ENCODE assay signal across 8 mouse cellular contexts in genomic region chr1:74784041-74784759, GRCm38 (mm10). TPM values are rescaled to one million over a fixed set of nuclear protein-coding genes. Genes with fewer than 3 reads are reported as not detected.
DNase-seq lines count a peak whose midpoint lies in the region; ATAC-seq and TF ChIP-seq lines count a peak whose summit lies in the region.

No protein-coding gene starts in this region.

- peak; percentile 43; the same call in 1 of the 2 replicates for ATAC-seq in forebrain, embryonic 14.5 days
- no peak; the same call in 1 of the 2 replicates for ATAC-seq in hindbrain, embryonic 12.5 days (ENCODE audit: low FRiP score)
- ATAC-seq in limb, embryonic 12.5 days (ENCODE audit: insufficient number of reproducible peaks, insufficient read depth, low FRiP score, low TSS enrichment, low read depth), result no peak
- peak; percentile 50 for ATAC-seq in midbrain, embryonic 13.5 days

- under 1% methylated on average over 67 of the region's 67 CpGs for WGBS in forebrain, embryonic 14.5 days
- 2% methylated on average over 67 of the region's 67 CpGs for WGBS in hindbrain, embryonic 12.5 days
- 2% methylated on average over 67 of the region's 67 CpGs for WGBS in limb, embryonic 12.5 days
- under 1% methylated on average over 67 of the region's 67 CpGs for WGBS in midbrain, embryonic 13.5 days

- no peaks in the 10 kb centered on the region for H3K36me3 ChIP-seq in forebrain, embryonic 14.5 days (ENCODE audit: control insufficient read depth, insufficient read depth, low read length)
- H3K36me3 ChIP-seq in hindbrain, embryonic 12.5 days, result no peaks in the 10 kb centered on the region
- H3K36me3 ChIP-seq in limb, embryonic 12.5 days, result no peaks in the 10 kb centered on the region
- H3K36me3 ChIP-seq in midbrain, embryonic 13.5 days, result no peaks in the 10 kb centered on the region

- DNase-seq in layer of hippocampus, adult 2 months (ENCODE audit: low spot score in 2 of 2), result no peak
- no peak for DNase-seq in layer of hippocampus, postnatal 36 days
- peak; percentile 83 for DNase-seq in adrenal gland, postnatal 10 days
- peak; percentile 57 for DNase-seq in forebrain, embryonic 14.5 days (ENCODE audit: low spot score)
- peak; percentile 54 for DNase-seq in thymus, postnatal 4 days

- no peak overlapping the region for H3K27ac ChIP-seq in layer of hippocampus, adult 2 months
- no peak overlapping the region for H3K27ac ChIP-seq in forebrain, embryonic 14.5 days (ENCODE audit: low read depth, low read length)
- H3K27ac ChIP-seq in hindbrain, embryonic 12.5 days, result no peak overlapping the region
- 0 out of 2 replicates have a peak overlapping the region, but pooled peaks have one; percentile 35 for H3K27ac ChIP-seq in limb, embryonic 12.5 days
- no peak overlapping the region for H3K27ac ChIP-seq in midbrain, embryonic 13.5 days

- H3K4me1 ChIP-seq in forebrain, embryonic 14.5 days (ENCODE audit: control insufficient read depth, insufficient read depth, low read length), result peaks cover 3% of the 10 kb centered on the region; the same call in 1 of the 2 replicates
- H3K4me1 ChIP-seq in hindbrain, embryonic 12.5 days, result peaks cover 21% of the 10 kb centered on the region
- peaks cover 28% of the 10 kb centered on the region for H3K4me1 ChIP-seq in limb, embryonic 12.5 days (replicated peaks)
- peaks cover 25% of the 10 kb centered on the region for H3K4me1 ChIP-seq in midbrain, embryonic 13.5 days (replicated peaks)

- TF ChIP-seq CTCF in layer of hippocampus, adult 2 months (conservative IDR thresholded peaks at IDR 0.05), result peak; percentile 80

- H3K27me3 ChIP-seq in forebrain, embryonic 14.5 days (replicated peaks; ENCODE audit: control insufficient read depth, insufficient read depth, low read length), result peaks cover 82% of the 10 kb centered on the region
- peaks cover 92% of the 10 kb centered on the region for H3K27me3 ChIP-seq in hindbrain, embryonic 12.5 days
- H3K27me3 ChIP-seq in limb, embryonic 12.5 days, result peaks cover 95% of the 10 kb centered on the region
- H3K27me3 ChIP-seq in midbrain, embryonic 13.5 days, result peaks cover 92% of the 10 kb centered on the region

- peak overlapping the region; percentile 45 for H3K9ac ChIP-seq in forebrain, embryonic 14.5 days (ENCODE audit: low read length)
- peak overlapping the region; percentile 49; the same call in 1 of the 2 replicates for H3K9ac ChIP-seq in hindbrain, embryonic 12.5 days
- 0 out of 2 replicates have a peak overlapping the region, but pooled peaks have one; percentile 23 for H3K9ac ChIP-seq in limb, embryonic 12.5 days (replicated peaks)
- no peak overlapping the region; the same call in 1 of the 2 replicates for H3K9ac ChIP-seq in midbrain, embryonic 13.5 days (replicated peaks)

- peak overlapping the region; percentile 50 for H3K4me3 ChIP-seq in layer of hippocampus, adult 2 months
- H3K4me3 ChIP-seq in forebrain, embryonic 14.5 days (ENCODE audit: low read depth, low read length), result peak overlapping the region; percentile 40
- H3K4me3 ChIP-seq in hindbrain, embryonic 12.5 days, result peak overlapping the region; percentile 41
- H3K4me3 ChIP-seq in limb, embryonic 12.5 days (replicated peaks), result peak overlapping the region; percentile 47
- H3K4me3 ChIP-seq in midbrain, embryonic 13.5 days (replicated peaks), result peak overlapping the region; percentile 42

- H3K9me3 ChIP-seq in forebrain, embryonic 14.5 days (replicated peaks; ENCODE audit: control insufficient read depth, low read length), result no peaks in the 10 kb centered on the region; the same call in 1 of the 2 replicates
- no peaks in the 10 kb centered on the region for H3K9me3 ChIP-seq in hindbrain, embryonic 12.5 days (replicated peaks)
- H3K9me3 ChIP-seq in limb, embryonic 12.5 days, result no peaks in the 10 kb centered on the region
- H3K9me3 ChIP-seq in midbrain, embryonic 13.5 days, result no peaks in the 10 kb centered on the region

- H3K4me2 ChIP-seq in forebrain, embryonic 14.5 days (ENCODE audit: low read length), result peak overlapping the region; percentile 72
- peak overlapping the region; percentile 81 for H3K4me2 ChIP-seq in hindbrain, embryonic 12.5 days (replicated peaks)
- peak overlapping the region; percentile 77 for H3K4me2 ChIP-seq in limb, embryonic 12.5 days
- peak overlapping the region; percentile 65 for H3K4me2 ChIP-seq in midbrain, embryonic 13.5 days (replicated peaks)

RNA-seq across cellular contexts. Expression of gene Wnt10a, which starts 7.1 kb away (rescaled TPM):
- total RNA-seq in layer of hippocampus, adult 2 months (2021), result 1 to 10 TPM; 2.5 to 3.3 TPM
- total RNA-seq in layer of hippocampus, postnatal 36 days (2021), result 1 to 10 TPM; 1.8 to 2.6 TPM
- total RNA-seq in adrenal gland, postnatal 10 days (2021), result under 1 TPM; 0.27 to 0.57 TPM
- 0.56 and 0.69 TPM in 2 replicates for polyA plus RNA-seq in forebrain, embryonic 14.5 days (2014; fragmentation: Nextera tagmentation; extraction: Ambion mirVana)
- 1.2 and 2.3 TPM in 2 replicates for polyA plus RNA-seq in hindbrain, embryonic 12.5 days (2016; fragmentation: Nextera tagmentation; extraction: Ambion mirVana)
- 3.4 and 3.5 TPM in 2 replicates for polyA plus RNA-seq in limb, embryonic 12.5 days (2016; fragmentation: Nextera tagmentation; extraction: Ambion mirVana)
- polyA plus RNA-seq in midbrain, embryonic 13.5 days (2015; fragmentation: Nextera tagmentation; extraction: Ambion mirVana), result 0.35 and 0.45 TPM in 2 replicates

RNA-seq across cellular contexts. Expression of gene Wnt6, which starts 12.5 kb away (rescaled TPM):
- 1 to 10 TPM in 1 of 2 experiments, under 1 TPM in 1; 0.79 to 1.1 TPM for total RNA-seq in layer of hippocampus, adult 2 months (2021)
- total RNA-seq in layer of hippocampus, postnatal 36 days (2021), result under 1 TPM; 0.30 to 0.81 TPM
- total RNA-seq in adrenal gland, postnatal 10 days (2021), result 1 to 10 TPM; 2.6 to 4.2 TPM
- polyA plus RNA-seq in forebrain, embryonic 14.5 days (2014; fragmentation: Nextera tagmentation; extraction: Ambion mirVana), result 1.3 and 3.6 TPM in 2 replicates
- 9.6 and 11.4 TPM in 2 replicates for polyA plus RNA-seq in hindbrain, embryonic 12.5 days (2016; fragmentation: Nextera tagmentation; extraction: Ambion mirVana)
- polyA plus RNA-seq in limb, embryonic 12.5 days (2016; fragmentation: Nextera tagmentation; extraction: Ambion mirVana), result 38.7 and 40.5 TPM in 2 replicates
- polyA plus RNA-seq in midbrain, embryonic 13.5 days (2015; fragmentation: Nextera tagmentation; extraction: Ambion mirVana), result 2.4 and 2.5 TPM in 2 replicates

RNA-seq across cellular contexts. Expression of gene Prkag3, which starts 35.2 kb away (rescaled TPM):
- total RNA-seq in layer of hippocampus, adult 2 months (2021), result not detected
- total RNA-seq in layer of hippocampus, postnatal 36 days (2021), result not detected
- 1 to 10 TPM in 1 of 2 experiments, under 1 TPM in 1; 0.69 to 1.1 TPM for total RNA-seq in adrenal gland, postnatal 10 days (2021)
- polyA plus RNA-seq in forebrain, embryonic 14.5 days (2014; fragmentation: Nextera tagmentation; extraction: Ambion mirVana), result not detected in 2 replicates
- 0.21 and 0.38 TPM in 2 replicates for polyA plus RNA-seq in hindbrain, embryonic 12.5 days (2016; fragmentation: Nextera tagmentation; extraction: Ambion mirVana)
- polyA plus RNA-seq in limb, embryonic 12.5 days (2016; fragmentation: Nextera tagmentation; extraction: Ambion mirVana), result 0.46 and 0.47 TPM in 2 replicates
- 0.08 TPM in 1 of 2 replicates, not detected in the other for polyA plus RNA-seq in midbrain, embryonic 13.5 days (2015; fragmentation: Nextera tagmentation; extraction: Ambion mirVana)

Comparison
In these comparisons a context has a peak if more than half of its experiments do, and no peak if none do; other contexts are left out.
1. DNase-seq: peak in adrenal gland, postnatal 10 days (single experiment), forebrain, embryonic 14.5 days (single experiment) and thymus, postnatal 4 days (single experiment); none in layer of hippocampus, adult 2 months (0 of 2) and layer of hippocampus, postnatal 36 days (0 of 2).
2. ATAC-seq: peak in forebrain, embryonic 14.5 days (single experiment) and midbrain, embryonic 13.5 days (single experiment); none in hindbrain, embryonic 12.5 days (single experiment) and limb, embryonic 12.5 days (single experiment).
3. Peak in every context shown above with its lines, with median percentiles within 50 percentile points of each other: H3K4me3 ChIP-seq and H3K4me2 ChIP-seq.